In genomic region chr3:114736426-114736825, GRCm38 (mm10) we compare ENCODE assay signal across 23 mouse cellular contexts.
DNase-seq lines count a peak whose midpoint lies in the region; ATAC-seq and TF ChIP-seq lines count a peak whose summit lies in the region.
"Had no signal": no experiment of that assay in that cellular context is flagged by ENCODE, and none has a peak within 500 bp of the region (broad histone marks: within the 10 kb centered on the region; RNA-seq: fewer than 3 reads in every experiment).

No protein-coding gene starts in this region.

- no peaks in the 10 kb centered on the region for H3K36me3 ChIP-seq in kidney, adult 2 months (ENCODE audit: control insufficient read depth, insufficient read depth, low read length)
- H3K36me3 ChIP-seq in kidney, embryonic 16.5 days (ENCODE audit: insufficient read depth, low read length) = no peaks in the 10 kb centered on the region
- no peaks in the 10 kb centered on the region for H3K36me3 ChIP-seq in forebrain, embryonic 15.5 days
- H3K36me3 ChIP-seq: embryonic facial prominence, embryonic 12.5 days; embryonic facial prominence, embryonic 15.5 days; heart, embryonic 10.5 days; heart, embryonic 13.5 days; hindbrain, embryonic 12.5 days; hindbrain, embryonic 15.5 days had no signal

- no peaks in the 10 kb centered on the region for H3K27me3 ChIP-seq in kidney, adult 2 months (replicated peaks; ENCODE audit: control insufficient read depth, insufficient read depth, low read length)
- H3K27me3 ChIP-seq in kidney, embryonic 16.5 days (ENCODE audit: insufficient read depth, low read length) = no peaks in the 10 kb centered on the region
- H3K27me3 ChIP-seq in forebrain, embryonic 15.5 days = no peaks in the 10 kb centered on the region
- H3K27me3 ChIP-seq: embryonic facial prominence, embryonic 12.5 days; embryonic facial prominence, embryonic 15.5 days; heart, embryonic 13.5 days; hindbrain, embryonic 12.5 days; hindbrain, embryonic 15.5 days had no signal

- peak; percentile 79 for DNase-seq in kidney, adult 2 months
- no peak for DNase-seq in kidney, postnatal 4 days
- DNase-seq in kidney, postnatal 14 days = peak; percentile 2
- peak; percentile 23 to 32 for DNase-seq in kidney, postnatal 36 days
- DNase-seq: adrenal gland, adult 2 months; adrenal gland, postnatal 14 days; cerebellum, adult 11 months; cerebellum, adult 2 months; cerebellum, adult 9-11 months; cerebellum, postnatal 25 days; gastrocnemius, postnatal 25 days; heart, adult 2 months; heart, postnatal 14 days had no signal

- TF ChIP-seq CTCF in kidney, adult 2 months (conservative IDR thresholded peaks at IDR 0.05; ENCODE audit: insufficient read depth, insufficient read length, low read depth, low read length) = no peak

- H3K4me3 ChIP-seq in kidney, adult 2 months (ENCODE audit: insufficient read depth, low read depth, low read length) = no peak overlapping the region
- H3K4me3 ChIP-seq in kidney, embryonic 16.5 days (ENCODE audit: low read length) = no peak overlapping the region
- no peak overlapping the region for H3K4me3 ChIP-seq in forebrain, embryonic 15.5 days
- H3K4me3 ChIP-seq: embryonic facial prominence, embryonic 12.5 days; embryonic facial prominence, embryonic 15.5 days; heart, adult 2 months; heart, embryonic 10.5 days; heart, embryonic 13.5 days; hindbrain, embryonic 12.5 days; hindbrain, embryonic 15.5 days had no signal

- no peaks in the 10 kb centered on the region for H3K9me3 ChIP-seq in kidney, embryonic 16.5 days (ENCODE audit: low read length)
- no peaks in the 10 kb centered on the region for H3K9me3 ChIP-seq in forebrain, embryonic 15.5 days
- H3K9me3 ChIP-seq: embryonic facial prominence, embryonic 12.5 days; embryonic facial prominence, embryonic 15.5 days; heart, embryonic 10.5 days; heart, embryonic 13.5 days; hindbrain, embryonic 12.5 days; hindbrain, embryonic 15.5 days had no signal

- no peak for TF ChIP-seq POLR2A in kidney, adult 2 months (IDR thresholded peaks at IDR 0.05; ENCODE audit: low read depth, low read length)

- no peak overlapping the region for H3K4me2 ChIP-seq in kidney, embryonic 16.5 days (replicated peaks; ENCODE audit: low read depth, low read length)
- no peak overlapping the region for H3K4me2 ChIP-seq in forebrain, embryonic 15.5 days (replicated peaks)
- H3K4me2 ChIP-seq: embryonic facial prominence, embryonic 12.5 days; embryonic facial prominence, embryonic 15.5 days; heart, embryonic 13.5 days; hindbrain, embryonic 12.5 days; hindbrain, embryonic 15.5 days had no signal

- H3K9ac ChIP-seq in kidney, embryonic 16.5 days (replicated peaks; ENCODE audit: low read length) = no peak overlapping the region
- H3K9ac ChIP-seq in forebrain, embryonic 15.5 days (replicated peaks) = no peak overlapping the region
- H3K9ac ChIP-seq: embryonic facial prominence, embryonic 12.5 days; embryonic facial prominence, embryonic 15.5 days; heart, embryonic 13.5 days; hindbrain, embryonic 12.5 days; hindbrain, embryonic 15.5 days had no signal

- H3K27ac ChIP-seq in kidney, adult 2 months (ENCODE audit: insufficient read depth, low read depth, low read length) = no peak overlapping the region
- H3K27ac ChIP-seq in kidney, embryonic 16.5 days (ENCODE audit: low read length) = no peak overlapping the region
- no peak overlapping the region for H3K27ac ChIP-seq in forebrain, embryonic 15.5 days (replicated peaks)
- H3K27ac ChIP-seq: embryonic facial prominence, embryonic 12.5 days; embryonic facial prominence, embryonic 15.5 days; heart, adult 2 months; heart, embryonic 10.5 days; heart, embryonic 13.5 days; hindbrain, embryonic 12.5 days; hindbrain, embryonic 15.5 days had no signal

- H3K4me1 ChIP-seq in kidney, adult 2 months (ENCODE audit: control insufficient read depth, insufficient read depth, low read length) = peaks cover 3% of the 10 kb centered on the region; the same call in 1 of the 2 replicates
- no peaks in the 10 kb centered on the region for H3K4me1 ChIP-seq in kidney, embryonic 16.5 days (ENCODE audit: insufficient read depth, low read length)
- H3K4me1 ChIP-seq in forebrain, embryonic 15.5 days = no peaks in the 10 kb centered on the region
- H3K4me1 ChIP-seq: embryonic facial prominence, embryonic 12.5 days; embryonic facial prominence, embryonic 15.5 days; heart, embryonic 10.5 days; heart, embryonic 13.5 days; hindbrain, embryonic 12.5 days; hindbrain, embryonic 15.5 days had no signal

- WGBS in kidney, adult 2 months = 58% methylated on average over 2 of the region's 2 CpGs
- WGBS in kidney, embryonic 16.5 days = 84% methylated on average over 2 of the region's 2 CpGs
- WGBS in forebrain, embryonic 15.5 days = 89% methylated on average over 2 of the region's 2 CpGs

- ATAC-seq in kidney, embryonic 16.5 days (ENCODE audit: low FRiP score, low TSS enrichment) = no peak
- ATAC-seq in forebrain, embryonic 15.5 days (replicated peaks) = no peak
- ATAC-seq: CD4-positive, CD25-positive, alpha-beta regulatory T cell, adult 4 months; forebrain, embryonic 14.5 days had no signal

Comparison
In these comparisons a context has a peak if more than half of its experiments do, and no peak if none do; other contexts are left out.
1. DNase-seq: peak in kidney, adult 2 months (single experiment), kidney, postnatal 14 days (single experiment) and kidney, postnatal 36 days (2 of 2); none in kidney, postnatal 4 days (0 of 2).